Mouse (Mus musculus) 3T3-L1 (cell line): Measurements from ENCODE around the gene Siae.

ENCODE experiments used
- DNase-seq: peaks from one replicate; pipeline ENCODE4 v3.0.0-alpha.2; 2015; ENCODE audit warnings: low read depth, low spot score

Siae gene

DNA sequence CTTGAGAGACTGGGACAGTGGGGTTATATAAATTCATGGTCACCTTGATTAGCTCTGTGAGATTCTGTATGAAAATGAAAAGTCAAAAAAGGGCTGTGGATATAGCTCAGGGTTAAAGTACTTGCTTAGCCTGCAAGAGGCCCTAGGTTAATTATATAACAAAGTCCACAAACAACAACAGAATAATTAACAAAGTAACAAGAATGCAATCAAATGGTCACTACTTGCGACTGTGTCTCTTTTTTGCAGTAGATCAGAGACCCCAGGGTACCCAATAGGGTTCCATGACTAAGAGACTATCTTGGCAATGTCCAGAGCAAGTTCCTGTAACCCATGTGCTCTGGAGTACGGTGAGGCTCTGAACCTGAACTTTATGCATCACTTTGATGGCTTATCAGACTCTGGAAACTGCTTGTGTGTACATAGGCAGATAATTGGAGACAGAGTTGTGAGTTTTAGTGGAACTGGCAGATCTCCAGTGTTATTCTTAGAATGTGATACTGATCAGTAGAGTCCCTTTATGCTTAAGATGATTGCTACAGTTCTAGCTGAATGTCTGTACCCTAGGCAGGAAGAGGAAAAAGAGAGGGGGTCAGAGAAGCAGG is 13.8 kb downstream of the Siae start:
- DNase-seq = no peak

DNA sequence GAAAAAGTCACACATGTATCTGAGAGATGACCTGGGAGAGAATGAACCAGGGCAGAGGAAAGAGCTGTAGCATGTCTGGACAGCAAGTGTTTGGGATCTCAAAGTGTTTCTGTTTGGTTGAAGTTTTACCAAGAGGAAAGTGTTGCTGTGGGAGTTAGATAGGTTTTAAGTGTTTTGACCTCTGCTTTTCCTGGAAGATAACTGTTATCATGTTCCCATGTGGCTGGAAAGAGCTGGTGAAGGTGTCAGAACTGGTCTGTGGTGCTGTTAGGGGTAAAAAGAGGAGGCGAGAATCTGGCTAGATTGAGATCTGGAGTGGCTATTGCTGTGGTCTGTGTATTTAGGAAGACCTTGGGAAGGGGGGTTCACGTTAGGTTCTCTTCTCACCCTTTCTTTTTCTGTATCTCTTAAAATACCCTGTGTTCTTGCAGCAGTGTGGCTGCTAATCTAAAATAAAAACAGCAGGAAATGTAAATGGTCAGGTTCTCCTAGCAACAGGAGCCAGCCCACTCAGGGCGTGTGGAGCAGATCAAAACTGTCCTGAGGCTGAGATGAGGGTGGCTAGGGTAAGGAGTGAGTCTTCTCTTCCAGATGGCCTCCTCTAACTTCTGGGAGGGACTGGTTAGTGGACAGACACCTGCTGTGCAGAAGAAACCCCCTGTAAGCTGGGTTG is 16.8 kb downstream of the Siae start:
- DNase-seq = no peak

DNA sequence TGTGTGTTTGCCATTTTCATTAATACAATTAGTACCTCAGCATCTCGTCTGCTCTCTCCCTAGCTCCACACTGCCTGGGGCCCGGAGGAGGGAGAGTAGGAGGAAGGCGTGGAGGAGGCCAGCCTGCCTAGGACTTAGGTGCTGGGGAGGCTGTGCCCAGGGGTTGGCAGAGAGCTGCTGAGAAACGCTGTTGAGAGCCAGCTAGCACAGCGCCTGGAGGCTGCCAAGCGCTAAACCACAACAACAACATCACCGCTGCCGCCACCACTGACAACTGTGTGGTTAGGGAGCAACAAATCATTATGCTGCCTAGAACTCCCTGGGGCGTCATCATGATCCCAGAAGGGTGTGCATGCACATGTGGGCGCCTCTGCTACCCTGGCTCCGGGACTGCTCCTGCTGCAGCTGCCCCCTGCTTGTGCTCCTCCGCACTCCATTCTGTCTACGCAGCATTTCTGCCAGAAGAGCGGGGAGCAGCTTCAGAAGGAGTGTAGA is 21.0 kb downstream of the Siae start:
- peak; percentile 70 for DNase-seq

DNA sequence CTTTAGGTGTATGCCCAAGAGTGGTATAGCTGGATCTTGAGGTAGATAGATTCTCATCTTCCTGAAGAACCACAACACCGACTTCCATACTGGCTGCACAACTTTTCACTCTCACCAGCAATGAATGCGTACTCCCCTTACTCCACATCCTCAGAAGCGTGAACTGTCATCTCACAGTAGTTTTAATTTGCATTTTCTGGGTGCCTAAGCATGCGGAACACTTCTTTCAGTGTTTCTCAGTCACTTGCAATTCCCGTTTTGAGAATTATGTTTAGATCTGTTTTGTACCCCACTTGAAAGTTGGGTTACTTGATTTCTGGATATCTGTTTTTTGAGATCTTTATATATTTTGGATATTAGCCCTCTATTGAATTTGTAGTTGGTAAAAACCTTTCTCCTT is 28.1 kb downstream of the Siae start:
- no peak for DNase-seq

DNA sequence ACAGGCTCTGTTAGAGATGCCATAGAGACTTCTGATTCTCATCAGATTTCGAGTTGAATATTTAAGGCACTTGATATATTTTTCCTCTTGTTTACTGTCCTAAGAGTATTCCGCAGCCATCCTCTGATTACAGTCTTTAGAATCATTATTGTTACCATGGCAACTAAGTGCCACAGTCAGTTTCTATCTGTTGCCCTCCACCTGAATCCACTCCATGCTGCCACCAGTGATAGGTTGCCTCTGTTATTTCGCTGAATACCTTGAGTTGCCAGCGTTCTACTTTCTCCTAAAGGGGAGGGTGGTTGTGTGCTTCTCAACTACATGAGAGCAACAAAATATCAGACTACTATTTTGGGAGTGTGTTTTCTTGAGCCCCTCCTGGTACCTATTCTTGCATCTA is 31.2 kb downstream of the Siae start:
- DNase-seq = no peak

DNA sequence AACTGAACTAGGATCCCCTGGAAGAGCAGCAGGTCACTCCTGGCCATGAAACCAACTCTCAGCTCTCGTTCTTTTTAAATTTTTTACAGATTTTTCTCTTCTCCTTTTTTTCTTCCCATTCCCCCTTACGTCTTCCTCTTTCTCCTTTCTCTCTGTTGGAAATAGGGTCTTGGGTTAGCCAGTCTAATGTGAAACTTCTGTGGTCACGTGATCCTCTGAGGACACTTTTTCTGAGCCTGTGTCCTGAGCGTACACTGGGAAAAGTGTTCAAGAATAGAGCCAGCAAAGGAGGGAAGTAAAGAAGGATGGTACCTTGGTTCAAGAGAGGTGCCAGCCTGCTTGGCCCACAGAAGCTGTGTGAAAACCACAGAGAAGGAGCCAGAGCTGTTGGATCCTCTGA is 34.9 kb downstream of the Siae start:
- DNase-seq = no peak

DNA sequence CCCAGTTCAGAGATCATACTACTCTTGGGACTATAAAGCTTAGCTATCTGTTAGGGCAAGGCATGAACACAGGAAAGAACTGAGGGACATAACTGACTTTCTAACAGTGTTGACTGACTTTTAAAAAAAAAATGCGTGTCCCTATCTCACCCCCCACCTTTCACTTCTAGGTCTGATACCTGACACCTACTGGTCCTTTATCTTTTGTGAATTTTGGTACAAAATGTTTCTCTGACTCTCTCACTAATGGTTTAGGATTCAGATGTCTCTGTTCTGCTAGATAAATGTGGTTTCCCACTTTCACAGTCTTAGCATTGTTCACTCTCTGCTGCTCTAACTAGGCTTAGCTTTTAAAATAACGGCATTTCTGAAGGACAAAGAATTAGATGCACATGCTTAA is 36.5 kb downstream of the Siae start:
- no peak for DNase-seq

DNA sequence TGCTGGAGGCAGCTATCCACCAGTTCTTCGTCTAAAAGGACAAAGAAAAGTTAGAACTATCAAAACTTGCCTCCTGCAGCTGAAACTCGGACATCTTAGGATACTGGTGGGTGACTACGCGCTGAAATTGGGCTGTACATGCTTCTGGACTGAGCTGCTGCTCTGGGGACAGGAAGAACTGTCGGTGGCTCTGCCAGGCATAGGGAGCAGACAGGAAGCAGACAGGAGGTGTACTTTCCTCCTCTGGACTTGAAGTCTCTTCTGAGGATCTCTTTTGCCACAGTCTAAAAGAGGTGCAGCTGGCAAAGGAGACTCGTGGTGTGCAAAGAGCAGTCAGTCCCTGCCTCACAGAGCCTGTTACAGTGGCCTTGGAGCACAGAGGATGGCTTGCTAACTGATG is 37.1 kb downstream of the Siae start:
- no peak for DNase-seq

DNA sequence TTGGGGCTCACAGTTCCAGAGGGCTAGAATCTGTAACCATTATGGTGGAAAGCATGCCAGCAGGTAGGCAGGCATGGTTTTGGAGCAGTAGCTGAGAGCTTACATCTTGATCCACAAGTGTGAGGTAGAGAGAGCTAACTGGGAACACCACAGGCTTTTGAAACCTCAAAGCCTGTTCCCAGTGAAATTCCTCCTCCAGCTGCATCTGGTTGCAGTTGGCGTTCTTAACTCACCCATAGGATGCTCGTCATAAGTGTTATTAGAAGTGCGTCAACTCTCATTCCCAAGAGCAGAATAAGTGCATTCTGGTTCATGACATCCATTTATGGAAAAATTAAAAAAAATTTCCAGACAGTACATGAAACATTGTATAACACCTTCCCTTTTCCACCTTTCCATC is 38.2 kb downstream of the Siae start:
- DNase-seq = no peak

DNA sequence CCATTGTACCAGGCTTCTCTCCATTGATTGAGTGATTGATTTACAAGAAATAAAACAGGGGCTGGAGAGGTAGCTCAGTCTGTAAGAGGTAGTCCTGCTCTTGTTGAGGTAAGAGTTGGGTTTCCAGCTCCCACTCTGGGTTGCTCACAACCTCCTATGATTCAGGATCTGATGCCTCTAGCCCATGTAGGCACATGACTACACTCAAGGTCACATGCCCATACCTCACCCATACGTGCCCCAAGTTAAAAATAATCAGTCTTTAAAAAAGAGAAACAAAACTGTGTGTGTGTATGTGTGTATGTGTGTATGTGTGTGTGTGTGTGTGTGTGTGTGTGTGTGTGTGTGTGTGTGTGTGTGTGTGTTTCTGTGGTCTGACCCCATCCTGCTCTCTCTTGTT is 40.1 kb downstream of the Siae start:
- no peak for DNase-seq

DNA sequence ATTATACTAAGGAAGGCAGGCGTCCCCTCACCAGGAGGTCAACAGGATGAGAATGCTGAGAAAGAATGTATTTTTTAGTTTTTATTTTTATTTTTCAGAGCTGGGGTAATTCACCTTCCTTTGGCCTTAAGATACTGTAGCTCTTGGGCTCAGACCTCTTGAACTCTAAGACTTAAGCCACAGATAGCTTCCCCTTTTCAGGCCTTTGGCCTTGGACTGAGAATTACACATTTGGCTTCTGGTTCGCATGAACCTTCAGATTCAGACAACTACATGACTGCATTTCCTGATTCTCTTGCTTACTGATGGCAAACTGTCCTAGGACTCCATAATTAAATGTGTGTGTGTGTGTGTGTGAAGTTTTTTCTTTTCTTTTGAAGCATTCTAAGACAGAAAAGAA is 43.1 kb downstream of the Siae start:
- no peak for DNase-seq

DNA sequence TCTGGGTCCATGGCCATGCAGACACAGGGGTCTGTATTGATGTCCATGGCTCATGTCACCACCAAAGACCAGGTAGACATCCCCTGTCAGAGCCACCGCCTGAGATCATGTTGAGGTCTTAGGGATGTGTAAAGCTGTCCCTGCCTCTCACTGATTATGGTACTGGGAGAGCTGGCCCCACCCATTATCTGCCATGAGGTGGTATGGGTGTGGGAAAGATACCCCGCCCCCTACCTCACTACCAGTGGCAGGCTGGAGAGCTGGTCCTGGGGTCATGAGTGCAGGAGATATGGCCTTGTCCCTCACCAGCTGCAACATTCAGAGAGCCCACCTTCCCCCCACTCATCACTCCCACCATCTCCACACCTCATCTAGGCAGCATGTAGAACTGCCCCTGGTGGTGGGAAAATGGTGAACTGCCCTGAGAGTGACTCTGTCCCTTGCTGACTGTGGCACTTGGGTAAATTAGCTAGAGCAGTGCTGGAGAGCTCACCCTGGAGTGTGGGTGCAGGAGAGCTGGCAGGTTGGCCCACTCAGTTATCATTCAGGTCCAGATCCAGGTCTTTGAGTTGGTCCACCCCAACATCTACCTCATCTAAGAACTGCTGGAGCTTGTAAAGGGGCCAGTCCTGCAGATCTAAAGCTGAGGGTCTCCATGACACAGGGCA is 45.2 kb downstream of the Siae start:
- no peak for DNase-seq

DNA sequence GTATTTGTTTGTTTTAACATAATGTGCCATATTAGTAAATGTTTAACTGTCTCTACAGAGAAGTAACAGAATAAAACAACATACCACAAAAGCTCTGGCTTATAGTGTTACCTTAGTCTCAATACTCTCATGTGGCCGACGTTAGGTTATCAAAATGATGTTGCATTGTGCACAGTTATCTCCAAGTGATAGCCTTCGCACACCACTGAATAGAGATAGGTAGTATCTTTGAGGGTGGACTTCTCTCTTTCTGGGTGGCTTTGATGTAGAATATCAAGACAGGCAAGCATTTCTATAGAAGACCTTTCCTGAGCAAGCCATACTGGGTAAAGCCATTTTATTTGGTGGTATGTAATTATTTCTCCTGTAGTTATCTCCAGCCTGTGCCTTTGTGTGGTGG is 49.6 kb downstream of the Siae start:
- no peak for DNase-seq

DNA sequence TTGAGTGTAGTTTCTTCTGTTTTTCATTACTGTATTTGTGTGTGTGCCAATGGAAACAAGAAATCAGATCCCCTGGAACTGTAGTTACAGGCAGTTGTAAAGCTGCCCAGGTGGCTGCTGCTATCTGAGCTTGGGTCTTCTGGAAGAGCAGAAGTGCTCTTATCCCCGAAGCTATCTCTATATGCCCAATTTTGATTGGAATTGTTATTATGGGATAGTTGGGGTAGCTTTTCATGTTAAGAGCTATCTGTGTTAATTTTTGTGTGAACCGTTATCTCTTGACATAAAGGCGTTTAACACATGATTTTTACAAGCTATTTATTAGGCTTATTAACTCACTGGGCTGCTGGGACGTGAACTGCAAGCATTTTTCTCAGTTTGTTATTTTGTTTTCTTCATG is 54.1 kb downstream of the Siae start:
- DNase-seq = no peak

DNA sequence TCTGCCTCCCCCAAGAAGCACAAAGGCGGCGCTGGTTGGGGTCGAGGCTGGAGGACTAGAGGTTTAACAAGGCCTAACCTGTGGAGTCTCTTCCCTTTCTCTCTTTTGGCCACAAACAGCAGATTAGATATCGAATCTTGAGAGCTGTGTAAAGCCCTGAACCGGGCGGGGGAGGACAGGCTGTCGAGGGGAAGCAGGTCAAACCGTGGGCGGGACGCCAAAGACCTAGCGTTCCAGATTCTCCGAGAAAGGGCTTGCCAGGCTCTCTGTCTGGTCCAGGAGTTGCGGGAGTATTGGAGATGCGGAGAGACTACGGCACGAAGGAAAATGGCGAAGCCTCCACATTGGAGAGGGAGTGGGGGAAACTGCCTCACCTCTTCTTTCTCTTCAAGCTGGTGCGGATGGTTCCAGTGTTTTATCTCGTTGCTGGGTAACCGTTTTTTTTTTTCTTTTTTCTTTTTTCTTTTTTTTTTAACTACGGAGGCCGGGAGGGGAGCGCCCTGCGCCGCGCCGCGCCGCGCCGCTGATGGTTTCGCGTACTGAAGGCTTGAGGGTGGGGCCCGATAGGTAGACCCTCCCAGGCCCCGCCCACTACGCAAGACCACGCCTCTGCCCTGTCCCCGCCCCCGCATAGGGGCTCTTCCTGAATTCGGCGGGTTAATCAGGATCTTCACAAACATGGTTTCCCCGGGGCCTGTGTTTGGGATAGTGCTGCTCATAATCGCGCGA is 57.8 kb downstream of the Siae start, which contains the start of gene Spa17:
Gene Spa17, minus strand, starts transcription at position 541 of the 729 bp plus-strand sequence.
- DNase-seq = peak; percentile 89

DNA sequence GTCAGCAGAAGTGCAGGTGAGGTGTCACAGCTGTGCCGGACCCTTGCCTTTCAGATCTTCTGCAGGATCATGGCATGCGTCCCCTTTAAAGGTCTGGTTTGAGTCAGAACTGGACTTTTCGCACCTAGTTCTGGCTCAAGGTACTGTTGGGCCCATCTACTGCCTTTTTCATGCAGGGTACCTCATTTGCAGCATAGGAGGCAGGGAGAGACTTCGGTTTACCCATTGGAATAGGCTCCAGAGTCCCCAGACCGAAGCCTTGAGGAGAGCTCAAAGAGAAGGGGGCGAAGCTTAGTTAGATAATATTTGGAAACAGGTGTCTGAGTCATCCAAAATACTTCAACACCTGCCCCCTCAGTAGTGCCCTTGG is 58.4 kb downstream of the Siae start:
- no peak for DNase-seq

DNA sequence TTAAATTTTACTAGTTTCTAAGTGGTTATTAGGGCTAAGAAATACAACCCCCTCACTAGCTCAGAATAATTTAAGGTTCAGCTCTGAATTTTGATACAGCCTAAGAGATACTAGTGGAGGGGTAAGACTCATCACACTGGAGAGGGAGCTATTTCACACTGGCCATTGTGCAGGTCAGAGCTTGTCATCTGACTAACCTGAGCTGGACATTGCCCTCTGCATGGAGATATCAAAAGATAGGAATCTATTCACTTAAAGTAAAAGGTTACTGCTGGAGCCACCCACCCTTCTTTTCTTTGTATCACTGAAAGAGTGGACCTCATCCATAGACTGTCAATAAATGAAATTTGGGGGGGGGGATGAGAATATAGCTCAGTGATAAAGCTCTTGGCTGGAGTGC is 58.8 kb downstream of the Siae start:
- DNase-seq = no peak

DNA sequence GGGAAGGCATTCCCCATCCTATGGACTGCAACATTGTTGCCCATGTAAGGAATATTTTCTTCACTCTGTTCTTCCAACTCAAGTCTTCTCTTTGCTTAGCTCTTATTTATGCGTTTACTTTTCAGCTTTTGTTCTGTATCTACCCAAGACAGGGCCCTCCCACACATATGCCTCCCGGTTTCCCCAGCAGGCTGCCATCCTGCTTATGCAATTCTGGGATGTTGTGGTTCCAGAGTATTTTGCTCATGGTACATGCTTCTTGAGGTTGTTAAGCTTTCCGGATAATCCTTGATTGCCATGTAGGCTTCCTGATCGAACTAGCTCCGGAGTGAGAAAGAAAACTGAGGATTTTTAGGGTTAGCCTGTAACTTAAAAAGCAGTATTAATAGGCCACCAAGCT is 59.7 kb downstream of the Siae start:
- no peak for DNase-seq

DNA sequence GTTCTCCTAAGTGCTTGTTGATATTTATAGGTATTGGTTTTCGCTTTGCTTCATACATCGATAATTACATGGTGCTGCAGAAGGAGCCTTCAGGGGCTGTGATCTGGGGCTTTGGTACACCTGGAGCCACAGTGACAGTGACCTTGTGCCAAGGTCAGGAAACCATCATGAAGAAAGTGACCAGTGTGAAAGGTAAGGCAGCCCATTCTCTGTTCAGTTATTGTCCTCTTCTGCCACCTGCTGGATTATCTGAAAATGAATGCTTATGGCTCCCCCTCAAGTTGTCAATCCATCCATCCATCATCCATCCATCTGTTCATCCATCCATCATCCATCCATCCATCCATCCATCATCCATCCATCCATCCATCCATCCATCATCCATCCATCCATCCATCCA is 61.3 kb downstream of the Siae start:
- peak; percentile 56 for DNase-seq

DNA sequence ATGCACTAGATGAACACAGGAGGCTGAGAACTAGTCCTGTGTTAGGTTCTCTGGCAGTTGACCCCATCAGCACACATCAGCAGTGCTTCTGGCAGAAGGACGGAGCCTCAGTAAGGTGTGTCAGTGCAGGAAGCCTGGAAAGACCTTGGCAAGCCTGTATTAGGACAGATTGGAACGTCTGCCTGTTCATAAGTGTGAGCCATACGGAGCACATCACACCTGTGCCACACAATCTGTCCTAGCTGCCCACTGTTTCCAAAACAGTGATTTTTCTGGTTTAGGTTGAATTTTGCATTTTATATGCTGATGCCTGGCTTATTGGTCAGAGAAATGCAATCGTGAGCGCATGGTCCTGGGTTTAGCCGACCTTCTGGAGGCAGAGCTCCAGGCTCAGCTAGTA is 65.8 kb downstream of the Siae start:
- DNase-seq = no peak

DNA sequence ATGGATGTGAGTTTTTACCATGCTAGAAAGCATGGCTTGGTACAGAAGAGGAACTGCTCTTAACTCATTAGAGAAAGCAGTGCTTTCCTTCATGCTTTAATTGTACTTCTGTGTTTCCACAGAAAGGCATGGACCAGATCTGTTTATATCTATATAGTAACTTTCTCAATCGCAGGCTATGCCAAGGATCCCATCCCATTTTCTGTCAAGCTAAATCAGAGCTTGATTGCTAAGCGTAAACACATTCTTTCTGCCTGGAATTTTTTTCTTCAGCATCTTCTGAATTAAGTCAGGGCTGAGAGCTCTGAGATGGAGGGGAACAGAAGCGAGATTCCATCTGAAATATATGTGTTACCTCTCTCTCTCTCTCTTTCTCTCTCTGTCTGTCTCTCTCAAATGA is 68.5 kb downstream of the Siae start:
- no peak for DNase-seq

DNA sequence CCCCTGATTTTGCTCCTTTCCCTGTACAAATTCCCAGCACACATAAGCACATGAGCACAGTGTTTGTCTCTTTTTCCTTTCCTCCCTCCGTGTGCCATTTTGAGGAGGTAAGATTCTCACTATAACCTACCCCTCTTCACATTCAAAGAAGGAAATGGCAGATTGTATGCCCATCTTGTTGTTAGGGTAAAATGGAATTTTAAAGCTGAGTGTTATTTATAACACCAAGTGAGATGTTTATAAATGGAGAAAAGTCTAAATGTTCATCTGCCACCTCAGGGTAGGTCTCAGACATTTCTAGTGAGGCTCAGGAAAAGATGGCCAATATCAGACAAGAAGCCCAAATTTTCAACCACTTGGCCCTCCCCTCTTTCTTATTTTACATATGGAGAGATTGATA is 69.0 kb downstream of the Siae start:
- no peak for DNase-seq

DNA sequence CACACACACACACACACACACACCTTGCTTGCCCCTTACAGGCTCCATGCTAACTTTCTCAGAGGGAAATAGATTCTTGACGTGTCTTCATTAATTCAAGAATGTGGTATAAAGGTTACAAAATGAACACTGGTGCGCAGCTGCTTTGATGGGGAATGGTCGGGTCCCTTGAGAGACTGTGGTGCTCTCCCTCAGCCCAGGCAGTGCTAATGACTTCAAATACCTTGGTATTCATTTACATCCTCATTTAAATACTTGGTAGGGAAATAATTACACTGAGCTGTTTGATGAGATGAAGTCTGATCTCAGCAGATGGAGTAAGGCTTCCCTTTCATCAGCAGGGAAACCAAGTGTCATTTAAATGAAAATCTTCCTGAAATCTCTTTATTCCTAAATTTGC is 69.6 kb downstream of the Siae start:
- DNase-seq = no peak
